Mouse (Mus musculus) cerebellum, adult 2 months (tissue): ENCODE measurements around the gene Hoxb3.

Experiments
- CTCF ChIP-seq: fragments of 200-500 bp; IDR thresholded peaks from 2 replicates; pipeline ENCODE4 v1.5.1; 2011; ENCODE audit warnings: low read depth, mild to moderate bottlenecking, control low read depth, low read length, moderate library complexity, borderline replicate concordance; ENCODE audit not compliant: insufficient read depth
- POLR2A ChIP-seq: fragments of 200-500 bp; IDR thresholded peaks from 2 replicates; pipeline ENCODE4 v1.6.1; 2011; ENCODE audit warnings: low read length, control low read depth, borderline replicate concordance; ENCODE audit not compliant: insufficient read depth

GRCm38 (mm10) chr11:96289293-96289692 is 33.8 kb upstream of the Hoxb3 start:
- TF ChIP-seq CTCF (no peak), POLR2A (no peak)
